Comparison of ENCODE assay signal across 14 mouse cellular contexts in the genomic region with DNA sequence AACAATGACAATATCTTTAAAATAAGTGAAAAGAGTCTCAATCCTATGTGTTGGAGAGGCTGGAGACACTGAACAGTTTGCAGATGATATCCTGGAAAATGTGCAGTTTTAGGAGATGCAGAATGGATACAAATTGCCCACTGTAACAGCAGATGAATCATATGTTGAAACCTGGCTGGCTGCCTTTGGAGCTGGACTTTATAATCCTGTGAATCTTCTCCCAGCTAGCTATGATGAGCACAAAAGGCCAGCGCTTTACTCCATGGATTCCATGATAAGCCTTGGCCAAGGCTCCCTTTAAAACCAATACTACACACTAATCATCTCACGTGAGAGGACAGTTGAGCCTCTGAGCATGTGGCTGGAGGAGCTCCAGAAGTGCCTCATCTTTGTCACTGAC. TPM values are rescaled to one million over a fixed set of nuclear protein-coding genes. Genes with fewer than 3 reads are reported as not detected.
DNase-seq lines count a peak whose midpoint lies in the region; ATAC-seq and TF ChIP-seq lines count a peak whose summit lies in the region.
"Had no signal": no experiment of that assay in that cellular context is flagged by ENCODE, and none has a peak within 500 bp of the region (broad histone marks: within the 10 kb centered on the region; RNA-seq: fewer than 3 reads in every experiment).

No protein-coding gene starts in this region.

- ATAC-seq in cerebellum, adult (ENCODE audit: insufficient number of reproducible peaks, low FRiP score, low TSS enrichment), result no peak
- ATAC-seq in intestine, embryonic 15.5 days, result peak; percentile 23; the same call in 1 of the 2 replicates
- ATAC-seq in intestine, postnatal 0 days, result no peak
- ATAC-seq in forebrain, embryonic 13.5 days, result no peak

- 66% methylated on average over 2 of the region's 2 CpGs for WGBS in intestine, embryonic 15.5 days
- WGBS in intestine, postnatal 0 days, result 72% methylated on average over 2 of the region's 2 CpGs
- WGBS in forebrain, embryonic 13.5 days, result 81% methylated on average over 2 of the region's 2 CpGs

- no peak overlapping the region for H3K4me3 ChIP-seq in intestine, embryonic 15.5 days (replicated peaks)
- no peak overlapping the region for H3K4me3 ChIP-seq in intestine, postnatal 0 days (ENCODE audit: low read depth, low read length)
- no peak overlapping the region for H3K4me3 ChIP-seq in forebrain, embryonic 13.5 days
- H3K4me3 ChIP-seq: erythroblast, embryonic 14.5 days; hindbrain, embryonic 12.5 days; limb, embryonic 13.5 days had no signal

- H3K4me1 ChIP-seq in intestine, embryonic 15.5 days (replicated peaks), result no peaks in the 10 kb centered on the region; the same call in 1 of the 2 replicates
- peaks cover 5% of the 10 kb centered on the region; the same call in 1 of the 2 replicates for H3K4me1 ChIP-seq in intestine, postnatal 0 days (replicated peaks; ENCODE audit: control insufficient read depth, insufficient read depth, low read length)
- H3K4me1 ChIP-seq in forebrain, embryonic 13.5 days, result no peaks in the 10 kb centered on the region
- H3K4me1 ChIP-seq: hindbrain, embryonic 12.5 days had no signal

- TF ChIP-seq CTCF in intestine, postnatal 0 days (IDR thresholded peaks at IDR 0.05; ENCODE audit: low read depth), result no peak

- no peak overlapping the region for H3K27ac ChIP-seq in intestine, embryonic 15.5 days
- no peak overlapping the region for H3K27ac ChIP-seq in intestine, postnatal 0 days (ENCODE audit: low read depth, low read length)
- H3K27ac ChIP-seq in forebrain, embryonic 13.5 days, result no peak overlapping the region
- H3K27ac ChIP-seq: hindbrain, embryonic 12.5 days; limb, embryonic 13.5 days had no signal

- H3K4me2 ChIP-seq in intestine, embryonic 15.5 days (replicated peaks), result no peak overlapping the region
- H3K4me2 ChIP-seq in intestine, postnatal 0 days (replicated peaks; ENCODE audit: low read depth), result no peak overlapping the region
- H3K4me2 ChIP-seq in forebrain, embryonic 13.5 days, result no peak overlapping the region
- H3K4me2 ChIP-seq: hindbrain, embryonic 12.5 days; limb, embryonic 13.5 days; midbrain, embryonic 11.5 days had no signal

- no peaks in the 10 kb centered on the region for H3K27me3 ChIP-seq in intestine, embryonic 15.5 days (replicated peaks)
- no peaks in the 10 kb centered on the region for H3K27me3 ChIP-seq in intestine, postnatal 0 days (replicated peaks; ENCODE audit: control insufficient read depth, insufficient read depth, low read length)
- H3K27me3 ChIP-seq in forebrain, embryonic 13.5 days, result no peaks in the 10 kb centered on the region
- H3K27me3 ChIP-seq: hindbrain, embryonic 12.5 days; limb, embryonic 13.5 days had no signal

- no peak overlapping the region for H3K9ac ChIP-seq in intestine, embryonic 15.5 days
- no peak overlapping the region for H3K9ac ChIP-seq in intestine, postnatal 0 days (ENCODE audit: low read depth, low read length)
- H3K9ac ChIP-seq in forebrain, embryonic 13.5 days, result no peak overlapping the region
- H3K9ac ChIP-seq: hindbrain, embryonic 12.5 days; limb, embryonic 13.5 days had no signal

- H3K36me3 ChIP-seq in intestine, embryonic 15.5 days, result no peaks in the 10 kb centered on the region
- H3K36me3 ChIP-seq in intestine, postnatal 0 days (ENCODE audit: control insufficient read depth, insufficient read depth), result no peaks in the 10 kb centered on the region
- no peaks in the 10 kb centered on the region for H3K36me3 ChIP-seq in forebrain, embryonic 13.5 days (ENCODE audit: poor library complexity, severe bottlenecking)
- H3K36me3 ChIP-seq: hindbrain, embryonic 12.5 days; limb, embryonic 13.5 days had no signal

- DNase-seq in cerebellum, adult 18-20 months, result peak; percentile 45 to 54
- DNase-seq in right cerebral cortex, adult 18-20 months, result peak; percentile 59
- DNase-seq in right cerebral cortex, postnatal 14 days, result no peak
- peak; percentile 29 to 43 for DNase-seq in right cerebral cortex, postnatal 36 days (ENCODE audit: low spot score in 2 of 2)
- DNase-seq: kidney, adult 18-20 months; kidney, postnatal 4 days had no signal

- no peaks in the 10 kb centered on the region for H3K9me3 ChIP-seq in intestine, embryonic 15.5 days
- H3K9me3 ChIP-seq in intestine, postnatal 0 days (ENCODE audit: control insufficient read depth), result no peaks in the 10 kb centered on the region
- no peaks in the 10 kb centered on the region for H3K9me3 ChIP-seq in forebrain, embryonic 13.5 days (replicated peaks)
- H3K9me3 ChIP-seq: hindbrain, embryonic 12.5 days; limb, embryonic 13.5 days had no signal

RNA-seq across cellular contexts. Expression of a gene that starts 45.2 kb away (rescaled TPM):
- 71.1 and 76.5 TPM in 2 replicates for polyA plus RNA-seq in intestine, embryonic 15.5 days (2015; fragmentation: Nextera tagmentation; extraction: Ambion mirVana)
- 44.7 and 46.3 TPM in 2 replicates for polyA plus RNA-seq in intestine, postnatal 0 days (2015; fragmentation: Nextera tagmentation; extraction: Ambion mirVana)
- 33.5 and 37.5 TPM in 2 replicates for polyA plus RNA-seq in forebrain, embryonic 13.5 days (2015; fragmentation: Nextera tagmentation; extraction: Ambion mirVana)
